Mouse (Mus musculus) megakaryocyte-erythroid progenitor cell, adult 5-6 weeks (primary cell): ENCODE results near the gene Gcc1. TPM values are rescaled to one million over a fixed set of nuclear protein-coding genes. Genes with fewer than 3 reads are reported as not detected.

ENCODE experiments used
- ATAC-seq: replicated peaks from 2 replicates; pipeline ENCODE4 v1.8.0; 2016; ENCODE audit warnings: mild to moderate bottlenecking, inconsistent platforms; ENCODE audit not compliant: severe bottlenecking, poor library complexity, low FRiP score, low TSS enrichment
- total RNA-seq, 2 experiments: library from RNA; stranded (forward) in 1 of 2; stranded (reverse) in 1 of 2; fragments of 200-1000, 215-1000 nt in 1 of 2; fragments of >200 nt in 1 of 2; fragmentation: Nextera tagmentation in 1 of 2; gene quantifications; 2 replicates each; pipeline ENCODE4 v1.2.3; 2014 to 2017

The Gcc1 gene
- total RNA-seq, 2 experiments from 2014 or later: 4.3 to 12.1 TPM

- peak; percentile 29 for ATAC-seq
Measured at GRCm38 (mm10) chr6:28423767-28424695, 4.2 kb downstream of the Gcc1 start.

GRCm38 (mm10) chr6:28423313-28423712, 4.9 kb downstream of the Gcc1 start, which contains the start of gene Arf5:
Gene Arf5, plus strand, starts transcription at chr6:28423560.
- peak; percentile 29 for ATAC-seq

GRCm38 (mm10) chr6:28422651-28423290, 5.4 kb downstream of the Gcc1 start:
- no peak for ATAC-seq

GRCm38 (mm10) chr6:28421469-28422000, 6.7 kb downstream of the Gcc1 start:
- peak; percentile 85 for ATAC-seq

GRCm38 (mm10) chr6:28420865-28421264, 7.3 kb downstream of the Gcc1 start:
- no peak for ATAC-seq

- no peak for ATAC-seq
Measured at GRCm38 (mm10) chr6:28420361-28420760, 7.8 kb downstream of the Gcc1 start.

GRCm38 (mm10) chr6:28419673-28420072, 8.5 kb downstream of the Gcc1 start:
- 0 out of 2 replicates have a peak, but pooled peaks have one; percentile 6 for ATAC-seq

- ATAC-seq: no peak
Measured at GRCm38 (mm10) chr6:28418449-28418848, 9.7 kb downstream of the Gcc1 start.

- ATAC-seq: no peak
Measured at GRCm38 (mm10) chr6:28416981-28417380, 11.2 kb downstream of the Gcc1 start.

GRCm38 (mm10) chr6:28411236-28411635, 17.0 kb downstream of the Gcc1 start:
- no peak for ATAC-seq

GRCm38 (mm10) chr6:28410053-28410452, 18.1 kb downstream of the Gcc1 start:
- peak; percentile 63 for ATAC-seq

GRCm38 (mm10) chr6:28399791-28400190, 28.4 kb downstream of the Gcc1 start:
- ATAC-seq: no peak

GRCm38 (mm10) chr6:28398726-28399125, 29.5 kb downstream of the Gcc1 start:
- no peak for ATAC-seq

- peak; percentile 51 for ATAC-seq
Measured at GRCm38 (mm10) chr6:28397681-28398203, 30.4 kb downstream of the Gcc1 start, which contains the start of gene Zfp800. Gene Zfp800, minus strand, starts transcription at chr6:28398005.

GRCm38 (mm10) chr6:28396853-28397457, 31.2 kb downstream of the Gcc1 start:
- peak; percentile 80 for ATAC-seq

GRCm38 (mm10) chr6:28396051-28396852, 31.9 kb downstream of the Gcc1 start:
- ATAC-seq: no peak

GRCm38 (mm10) chr6:28389038-28389437, 39.2 kb downstream of the Gcc1 start:
- no peak for ATAC-seq

GRCm38 (mm10) chr6:28385169-28385568, 43.0 kb downstream of the Gcc1 start:
- ATAC-seq: no peak

GRCm38 (mm10) chr6:28381983-28382382, 46.2 kb downstream of the Gcc1 start:
- ATAC-seq: peak; percentile 70
